In the genomic region with DNA sequence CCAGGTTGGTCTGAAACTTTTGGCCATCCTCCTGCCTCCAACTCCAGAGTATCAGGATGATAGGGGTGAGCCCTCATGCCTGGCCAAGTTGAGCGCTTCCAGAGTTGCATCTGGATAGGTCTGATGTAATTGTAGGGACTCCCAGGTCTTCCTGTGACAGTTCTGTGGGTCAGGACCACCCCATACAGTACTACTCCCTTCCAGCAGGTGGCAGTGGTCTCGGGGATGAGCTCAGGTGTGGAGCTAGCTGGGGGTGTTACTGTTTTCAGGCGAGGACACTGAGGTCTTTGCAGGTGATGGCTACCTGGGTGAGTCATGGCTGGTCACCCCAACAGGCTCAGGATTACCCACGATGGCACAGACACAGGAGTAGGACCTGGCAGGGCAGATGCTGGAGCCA, we compare ENCODE assay signal across 10 mouse cellular contexts. TPM values are rescaled to one million over a fixed set of nuclear protein-coding genes. Genes with fewer than 3 reads are reported as not detected.
DNase-seq lines count a peak whose midpoint lies in the region; ATAC-seq and TF ChIP-seq lines count a peak whose summit lies in the region.
"Had no signal": no experiment of that assay in that cellular context is flagged by ENCODE, and none has a peak within 500 bp of the region (broad histone marks: within the 10 kb centered on the region; RNA-seq: fewer than 3 reads in every experiment).

No protein-coding gene starts in this region.

- H3K9ac ChIP-seq in liver, adult 2 months (ENCODE audit: low read depth, low read length) = no peak overlapping the region
- no peak overlapping the region for H3K9ac ChIP-seq in liver, embryonic 12.5 days
- no peak overlapping the region for H3K9ac ChIP-seq in forebrain, embryonic 13.5 days
- H3K9ac ChIP-seq: hindbrain, embryonic 15.5 days had no signal

- no peak overlapping the region for H3K4me3 ChIP-seq in liver, adult 2 months (ENCODE audit: insufficient read depth, low read depth, low read length)
- H3K4me3 ChIP-seq in liver, embryonic 12.5 days = no peak overlapping the region
- no peak overlapping the region for H3K4me3 ChIP-seq in bone marrow, adult 2 months (replicated peaks; ENCODE audit: control insufficient read depth, low read depth, low read length)
- H3K4me3 ChIP-seq in forebrain, embryonic 13.5 days = no peak overlapping the region
- H3K4me3 ChIP-seq: hindbrain, embryonic 15.5 days had no signal

- H3K4me2 ChIP-seq in liver, embryonic 12.5 days = no peak overlapping the region
- H3K4me2 ChIP-seq in forebrain, embryonic 13.5 days = no peak overlapping the region
- H3K4me2 ChIP-seq: hindbrain, embryonic 15.5 days had no signal

- H3K79me2 ChIP-seq in liver, adult 2 months (ENCODE audit: control insufficient read depth, insufficient read depth, low read length) = no peaks in the 10 kb centered on the region

- H3K9me3 ChIP-seq in liver, embryonic 12.5 days (replicated peaks) = no peaks in the 10 kb centered on the region
- H3K9me3 ChIP-seq in forebrain, embryonic 13.5 days (replicated peaks) = no peaks in the 10 kb centered on the region
- H3K9me3 ChIP-seq: hindbrain, embryonic 15.5 days had no signal

- no peaks in the 10 kb centered on the region for H3K36me3 ChIP-seq in liver, adult 2 months (ENCODE audit: control insufficient read depth, insufficient read depth, low read length)
- no peaks in the 10 kb centered on the region for H3K36me3 ChIP-seq in liver, embryonic 12.5 days
- no peaks in the 10 kb centered on the region for H3K36me3 ChIP-seq in forebrain, embryonic 13.5 days (ENCODE audit: poor library complexity, severe bottlenecking)
- H3K36me3 ChIP-seq: hindbrain, embryonic 15.5 days had no signal

- WGBS in liver, adult 2 months = 22% methylated on average over 4 of the region's 4 CpGs
- 11% methylated on average over 4 of the region's 4 CpGs for WGBS in liver, embryonic 12.5 days (ENCODE audit: insufficient replicate concordance)
- 8% methylated on average over 4 of the region's 4 CpGs for WGBS in bone marrow, adult 2 months
- WGBS in forebrain, embryonic 13.5 days = 25% methylated on average over 4 of the region's 4 CpGs

- H3K27ac ChIP-seq in liver, adult 2 months (replicated peaks; ENCODE audit: insufficient read depth, low read depth, low read length) = no peak overlapping the region
- no peak overlapping the region for H3K27ac ChIP-seq in liver, embryonic 12.5 days
- no peak overlapping the region for H3K27ac ChIP-seq in bone marrow, adult 2 months (ENCODE audit: control insufficient read depth, insufficient read depth, low read depth, low read length, poor library complexity)
- H3K27ac ChIP-seq in forebrain, embryonic 13.5 days = no peak overlapping the region
- H3K27ac ChIP-seq: hindbrain, embryonic 15.5 days had no signal

- no peaks in the 10 kb centered on the region for H3K27me3 ChIP-seq in liver, adult 2 months (ENCODE audit: control insufficient read depth, insufficient read depth, low read length)
- H3K27me3 ChIP-seq in liver, embryonic 12.5 days (replicated peaks) = peaks cover 80% of the 10 kb centered on the region
- peaks cover 33% of the 10 kb centered on the region for H3K27me3 ChIP-seq in forebrain, embryonic 13.5 days

- TF ChIP-seq POLR2A in liver, adult 2 months (IDR thresholded peaks at IDR 0.05; ENCODE audit: extremely low read depth, insufficient read depth, low read length) = no peak
- TF ChIP-seq POLR2A in bone marrow, adult 2 months (IDR thresholded peaks at IDR 0.05; ENCODE audit: borderline replicate concordance, control insufficient read depth, low read depth, low read length) = no peak

- TF ChIP-seq CTCF in liver, adult 2 months (IDR thresholded peaks at IDR 0.05; ENCODE audit: low read depth, low read length) = peak; percentile 87
- peak; percentile 76 for TF ChIP-seq CTCF in bone marrow, adult 2 months (IDR thresholded peaks at IDR 0.05; ENCODE audit: control insufficient read depth, insufficient read depth, low read length)

- peak; percentile 59 to 62 for DNase-seq in cerebellum, postnatal 10 days
- DNase-seq in cerebellum, adult 11-12 months = no peak
- DNase-seq in liver, adult 2 months (ENCODE audit: extremely low read depth, low read depth, low spot score) = peak; percentile 8
- DNase-seq in kidney, postnatal 14 days = peak; percentile 28
- peak; percentile 61 for DNase-seq in retina, postnatal 1 day

- no peaks in the 10 kb centered on the region for H3K4me1 ChIP-seq in liver, adult 2 months (ENCODE audit: control insufficient read depth, insufficient read depth, low read length)
- no peaks in the 10 kb centered on the region for H3K4me1 ChIP-seq in liver, embryonic 12.5 days
- H3K4me1 ChIP-seq in bone marrow, adult 2 months (ENCODE audit: control insufficient read depth, insufficient read depth, low read length) = no peaks in the 10 kb centered on the region
- H3K4me1 ChIP-seq in forebrain, embryonic 13.5 days = no peaks in the 10 kb centered on the region
- H3K4me1 ChIP-seq: hindbrain, embryonic 15.5 days had no signal

- no peak for ATAC-seq in liver, embryonic 12.5 days
- ATAC-seq in forebrain, embryonic 13.5 days = no peak; the same call in 1 of the 2 replicates
- ATAC-seq: Patski had no signal

RNA-seq across cellular contexts. Expression of gene Fgf4, which starts 1.0 kb away (rescaled TPM):
- not detected in 2 replicates for total RNA-seq in liver, adult 2 months (2014; rRNA removed)
- not detected in 2 replicates for polyA plus RNA-seq in liver, adult 2 months (2012; rRNA removed)
- not detected in 2 replicates for polyA plus RNA-seq in liver, embryonic 12.5 days (2016; fragmentation: Nextera tagmentation; extraction: Ambion mirVana)
- 4.6 TPM in 1 of 2 replicates, not detected in the other for polyA plus RNA-seq in bone marrow, adult 2 months (2011; ENCODE audit: insufficient read depth, insufficient read length, low replicate concordance, missing spikeins)
- polyA plus RNA-seq in forebrain, embryonic 13.5 days (2015; fragmentation: Nextera tagmentation; extraction: Ambion mirVana) = not detected in 2 replicates
- polyA plus RNA-seq: hindbrain, embryonic 15.5 days; Patski had no signal

RNA-seq across cellular contexts. Expression of gene Fgf3, which starts 8.3 kb away (rescaled TPM):
- total RNA-seq in liver, adult 2 months (2014; rRNA removed) = not detected in 2 replicates
- 0.04 TPM in 1 of 2 replicates, not detected in the other for polyA plus RNA-seq in liver, adult 2 months (2012; rRNA removed)
- polyA plus RNA-seq in liver, embryonic 12.5 days (2016; fragmentation: Nextera tagmentation; extraction: Ambion mirVana) = 0.20 and 0.47 TPM in 2 replicates
- 2.4 TPM in 1 of 2 replicates, not detected in the other for polyA plus RNA-seq in bone marrow, adult 2 months (2011; ENCODE audit: insufficient read depth, insufficient read length, low replicate concordance, missing spikeins)
- polyA plus RNA-seq in forebrain, embryonic 13.5 days (2015; fragmentation: Nextera tagmentation; extraction: Ambion mirVana) = 2.0 and 2.3 TPM in 2 replicates
- polyA plus RNA-seq: Patski had no signal

RNA-seq across cellular contexts. Expression of gene Fgf15, which starts 50.2 kb away (rescaled TPM):
- not detected in 2 replicates for total RNA-seq in liver, adult 2 months (2014; rRNA removed)
- not detected in 2 replicates for polyA plus RNA-seq in liver, adult 2 months (2012; rRNA removed)
- not detected in 2 replicates for polyA plus RNA-seq in liver, embryonic 12.5 days (2016; fragmentation: Nextera tagmentation; extraction: Ambion mirVana)
- not detected in 2 replicates for polyA plus RNA-seq in bone marrow, adult 2 months (2011; ENCODE audit: insufficient read depth, insufficient read length, low replicate concordance, missing spikeins)
- polyA plus RNA-seq in forebrain, embryonic 13.5 days (2015; fragmentation: Nextera tagmentation; extraction: Ambion mirVana) = 48.2 and 63.2 TPM in 2 replicates

Comparison
In these comparisons a context has a peak if more than half of its experiments do, and no peak if none do; other contexts are left out.
1. RNA of gene Fgf15, which starts 50.2 kb away (polyA plus RNA-seq): 48.2 to 63.2 TPM in forebrain, embryonic 13.5 days; not detected in liver, embryonic 12.5 days, not detected in liver, adult 2 months and not detected in bone marrow, adult 2 months; every median in the first group is over 10 times any median in the second.